Mouse (Mus musculus) lung, adult 2 months (tissue): ENCODE data around the gene Arpc5.
A peak's percentile ranks its signal among the peaks of the same experiment; 100 is the strongest.

Experiments used
- CTCF ChIP-seq: fragments of 200-500 bp; IDR thresholded peaks from 2 replicates; pipeline ENCODE4 v1.5.1; 2011; ENCODE audit warnings: mild to moderate bottlenecking, low read length, control low read depth; ENCODE audit not compliant: insufficient read depth
- POLR2A ChIP-seq: fragments of 200-500 bp; IDR thresholded peaks from 2 replicates; pipeline ENCODE4 v1.6.1; 2011; ENCODE audit warnings: low read depth, mild to moderate bottlenecking, control low read depth, low read length, borderline replicate concordance; ENCODE audit errors: extremely low read depth

- TF ChIP-seq POLR2A (no peak), CTCF (peak; percentile 42; the same call in 1 of the 2 replicates)
These were observed 42.1 kb upstream of the Arpc5 start for GRCm38 (mm10) chr1:152724286-152724685.
